Mouse (Mus musculus) intestine, embryonic 15.5 days (tissue): ENCODE data around the gene Ccdc125. TPM values are rescaled to one million over a fixed set of nuclear protein-coding genes. Genes with fewer than 3 reads are reported as not detected.

ENCODE experiments used
- polyA plus RNA-seq: library from polyadenylated mRNA; unstranded; fragments of >200 nt; fragmentation: Nextera tagmentation; extraction: Ambion mirVana; gene quantifications from 2 replicates; pipeline ENCODE4 v1.2.1, GENCODE M21; 2015

Ccdc125 gene
- polyA plus RNA-seq, 1 experiment from 2014 or later, result 6.9 TPM

Other genes starting within 250 kb of the Ccdc125 start
- 4.9 and 5.6 TPM in 2 replicates for gene Naip1, start 216.8 kb upstream of the Ccdc125 start, polyA plus RNA-seq
- 78.8 and 79.0 TPM in 2 replicates for gene Gtf2h2, start 177.1 kb upstream of the Ccdc125 start, polyA plus RNA-seq
- gene Ocln, start 117.0 kb upstream of the Ccdc125 start, polyA plus RNA-seq, result 86.9 and 89.1 TPM in 2 replicates
- gene Marveld2, start 52.7 kb upstream of the Ccdc125 start, polyA plus RNA-seq, result 27.3 and 27.4 TPM in 2 replicates
- gene Ak6, start 18.7 kb upstream of the Ccdc125 start, polyA plus RNA-seq, result 258 and 271 TPM in 2 replicates
- gene Rad17, start 18.7 kb upstream of the Ccdc125 start, polyA plus RNA-seq, result 17.1 and 19.3 TPM in 2 replicates
- gene Taf9, start 18.1 kb upstream of the Ccdc125 start, polyA plus RNA-seq, result 5.7 and 9.1 TPM in 2 replicates
- gene Cdk7, start 61.2 kb downstream of the Ccdc125 start, polyA plus RNA-seq, result 78.4 and 79.1 TPM in 2 replicates
- gene Mrps36, start 74.9 kb downstream of the Ccdc125 start, polyA plus RNA-seq, result 253 and 271 TPM in 2 replicates
- 30.8 and 31.4 TPM in 2 replicates for gene Cenph, start 106.2 kb downstream of the Ccdc125 start, polyA plus RNA-seq
- 204 and 217 TPM in 2 replicates for gene Ccnb1, start 116.9 kb downstream of the Ccdc125 start, polyA plus RNA-seq
- gene Slc30a5, start 163.7 kb downstream of the Ccdc125 start, polyA plus RNA-seq, result 68.7 and 68.9 TPM in 2 replicates